Mouse (Mus musculus) embryo, embryonic 10 days (tissue): ENCODE measurements around the gene Patl2.
"Not testable (repeated sequence)": the region's sequence is repeated elsewhere in the genome, so short reads cannot be mapped to it uniquely, and the experiment has no call there.

Experiments used
- DNase-seq: peaks from one replicate; pipeline ENCODE4 v3.0.0-alpha.2; 2015; ENCODE audit warnings: low spot score

Patl2 gene

DNA sequence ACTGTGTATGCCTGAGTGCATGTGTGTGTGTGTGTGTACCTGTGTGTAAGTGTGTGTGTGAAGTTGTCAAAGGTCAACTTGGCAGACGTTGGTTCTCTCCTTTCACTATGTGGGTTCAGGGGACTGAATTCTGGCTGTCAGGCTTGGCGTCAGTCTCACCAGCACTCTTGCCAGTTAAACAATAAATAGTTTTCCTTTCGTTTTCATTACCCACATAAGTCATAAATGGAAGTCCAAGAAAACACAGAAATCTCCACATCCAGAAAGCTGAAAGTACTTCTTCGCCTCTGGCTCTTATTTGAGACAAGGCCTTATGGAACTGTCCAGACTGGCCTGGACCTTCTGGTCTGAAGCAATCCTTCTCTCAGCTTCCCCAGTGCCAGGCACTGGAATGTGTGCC lies 40.2 kb downstream of the Patl2 start:
- DNase-seq, result no peak

DNA sequence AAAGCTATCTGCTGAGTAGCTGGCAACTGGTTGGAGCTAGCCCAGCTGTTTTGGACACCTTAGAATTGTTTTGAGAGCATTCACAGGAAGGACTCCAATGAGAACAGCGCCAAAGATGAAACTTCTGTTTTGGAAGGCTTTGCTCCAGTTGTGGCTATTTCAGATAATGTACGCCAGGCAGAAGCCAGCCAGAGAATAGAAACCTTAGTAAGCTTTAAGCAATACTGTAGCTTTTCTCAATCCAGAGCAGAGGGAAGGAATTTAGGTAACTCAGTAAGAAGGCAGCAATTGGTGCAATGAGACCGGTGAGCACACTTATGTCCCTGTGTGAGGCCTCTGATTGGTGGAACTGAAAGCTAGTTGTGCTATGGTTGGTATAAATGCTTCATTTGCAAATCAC lies 42.9 kb downstream of the Patl2 start:
- DNase-seq, result no peak

- no peak for DNase-seq
Measured at GRCm38 (mm10) chr2:122141332-122141967, 44.5 kb downstream of the Patl2 start.

- no peak for DNase-seq
Measured at GRCm38 (mm10) chr2:122140815-122141214, 45.2 kb downstream of the Patl2 start.

DNA sequence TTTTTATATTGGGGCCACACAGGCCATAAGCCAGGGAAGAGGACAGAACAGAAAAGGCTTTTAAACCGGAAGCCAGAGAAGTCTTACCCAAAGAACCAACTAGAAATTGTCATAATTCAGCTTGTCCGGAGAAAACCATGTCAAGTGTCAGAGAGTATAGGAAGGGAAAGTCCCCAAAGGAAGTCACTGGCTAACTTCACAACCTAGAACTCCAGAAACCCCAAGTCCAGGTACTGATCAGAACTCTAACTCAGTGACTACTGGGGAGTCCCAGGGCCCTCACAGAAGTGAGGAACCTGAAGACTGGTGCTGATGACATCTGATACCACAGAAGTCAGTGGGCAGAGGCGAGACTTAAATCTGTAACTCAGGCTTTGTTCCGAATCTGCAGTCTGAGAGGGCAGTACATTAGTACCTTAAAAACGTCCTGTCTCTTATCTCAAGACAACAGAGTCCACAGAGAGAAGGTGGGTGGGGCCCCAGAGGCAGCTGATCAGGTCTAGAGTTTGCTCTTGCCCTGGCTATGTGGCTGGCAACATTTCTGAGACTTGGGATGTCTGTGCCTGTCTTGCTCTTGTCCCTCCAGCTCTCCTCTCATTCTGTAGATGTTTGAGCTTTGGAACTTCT lies 48.0 kb downstream of the Patl2 start:
- no peak for DNase-seq

- no peak for DNase-seq
Measured at GRCm38 (mm10) chr2:122132618-122133017, 53.4 kb downstream of the Patl2 start.

GRCm38 (mm10) chr2:122132078-122132477 lies 53.9 kb downstream of the Patl2 start:
- no peak for DNase-seq

GRCm38 (mm10) chr2:122127635-122128034 lies 58.4 kb downstream of the Patl2 start:
- DNase-seq, result no peak

DNA sequence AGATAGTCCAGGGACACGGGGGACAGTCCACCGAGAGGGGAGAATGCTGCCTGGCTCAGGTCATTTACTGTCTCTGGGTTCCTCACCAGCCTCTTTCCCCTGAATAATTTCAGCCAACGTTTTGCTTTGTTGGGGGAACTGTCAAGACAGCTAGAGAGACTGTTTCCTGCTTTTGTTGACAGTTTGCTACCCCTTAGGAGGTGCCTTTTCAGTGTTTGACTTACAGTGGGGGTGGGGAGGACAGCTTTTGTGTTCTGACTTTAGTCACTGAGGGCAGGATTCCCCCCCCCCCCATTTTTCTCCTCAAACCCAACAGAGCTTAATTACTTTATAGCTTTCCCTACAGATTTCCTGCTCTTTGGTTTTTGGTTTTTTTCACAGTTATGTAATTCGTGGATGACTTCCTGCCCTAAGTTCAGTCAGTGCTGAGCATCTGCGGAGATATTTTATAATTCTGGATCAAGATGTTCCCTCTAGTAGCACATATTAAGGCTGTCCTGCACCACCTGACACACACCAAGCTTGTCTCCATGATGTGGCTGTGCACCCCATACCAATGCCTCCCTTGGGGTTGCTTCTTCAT lies 59.1 kb downstream of the Patl2 start:
- no peak for DNase-seq

GRCm38 (mm10) chr2:122125680-122126572 lies 60.1 kb downstream of the Patl2 start:
- DNase-seq, result peak; percentile 7

GRCm38 (mm10) chr2:122117961-122118958 lies 67.7 kb downstream of the Patl2 start, which contains the start of gene Spg11:
TSS of gene Spg11 (minus strand) at chr2:122118386.
- peak; percentile 99 for DNase-seq

DNA sequence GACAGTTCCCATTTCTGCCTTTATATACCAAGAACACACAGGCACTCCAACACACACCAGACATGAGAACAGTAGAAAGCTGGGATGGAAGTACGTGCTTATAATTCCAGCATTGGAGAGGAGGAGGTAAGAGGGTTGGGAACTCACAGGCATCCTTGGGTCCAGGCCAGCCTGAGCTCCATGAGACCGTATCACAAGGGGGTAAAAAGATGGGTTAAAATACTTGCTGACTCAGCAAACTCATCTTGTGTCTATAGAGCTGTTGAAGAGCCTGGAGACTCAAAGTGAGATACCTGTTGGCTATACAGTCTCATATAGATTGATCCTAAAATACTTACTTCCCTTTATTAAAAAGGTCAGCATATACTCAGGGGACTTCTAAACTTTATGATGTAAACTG lies 69.1 kb downstream of the Patl2 start:
- no peak for DNase-seq

DNA sequence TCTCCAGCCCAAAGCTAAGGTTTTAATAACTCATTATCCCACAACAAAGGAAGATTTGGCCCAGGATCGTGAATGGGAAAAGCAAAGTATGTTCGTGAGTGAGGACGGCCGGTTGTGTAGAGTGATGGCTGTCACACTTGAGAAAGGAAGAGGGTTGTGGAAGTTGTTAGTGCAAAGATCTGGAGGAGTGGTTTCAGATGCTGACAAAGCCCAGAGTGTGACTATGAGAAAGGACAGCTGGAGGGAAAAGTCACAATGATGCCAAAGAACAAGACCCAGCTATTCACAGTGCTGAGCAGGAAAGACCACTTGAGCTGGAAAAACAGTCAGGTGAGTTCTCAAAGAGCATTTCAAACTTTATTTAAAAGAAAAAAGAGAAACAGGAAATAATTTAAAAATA lies 76.3 kb downstream of the Patl2 start:
- no peak for DNase-seq

- no peak for DNase-seq
Measured at GRCm38 (mm10) chr2:122108101-122108500, 77.9 kb downstream of the Patl2 start.

GRCm38 (mm10) chr2:122102070-122102469 lies 83.9 kb downstream of the Patl2 start:
- no peak for DNase-seq

DNA sequence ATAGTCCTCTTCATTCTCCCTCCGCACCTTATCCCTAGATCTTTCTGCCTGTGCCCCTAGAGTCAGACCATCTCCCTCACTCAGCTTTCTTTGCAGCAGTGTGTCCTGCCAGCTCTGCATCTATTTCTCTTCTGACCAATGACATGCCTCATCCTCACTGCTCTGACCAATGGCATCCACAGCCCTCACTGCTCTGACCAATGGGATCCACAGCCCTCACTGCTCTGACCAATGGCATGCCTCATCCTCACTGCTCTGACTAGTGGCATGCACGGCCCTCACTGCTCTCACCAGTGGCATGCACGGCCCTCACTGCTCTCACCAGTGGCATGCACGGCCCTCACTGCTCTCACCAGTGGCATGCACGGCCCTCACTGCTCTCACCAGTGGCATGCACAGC lies 88.3 kb downstream of the Patl2 start:
- not testable (repeated sequence) for DNase-seq

- no peak for DNase-seq
Measured at GRCm38 (mm10) chr2:122093844-122094243, 92.1 kb downstream of the Patl2 start.

DNA sequence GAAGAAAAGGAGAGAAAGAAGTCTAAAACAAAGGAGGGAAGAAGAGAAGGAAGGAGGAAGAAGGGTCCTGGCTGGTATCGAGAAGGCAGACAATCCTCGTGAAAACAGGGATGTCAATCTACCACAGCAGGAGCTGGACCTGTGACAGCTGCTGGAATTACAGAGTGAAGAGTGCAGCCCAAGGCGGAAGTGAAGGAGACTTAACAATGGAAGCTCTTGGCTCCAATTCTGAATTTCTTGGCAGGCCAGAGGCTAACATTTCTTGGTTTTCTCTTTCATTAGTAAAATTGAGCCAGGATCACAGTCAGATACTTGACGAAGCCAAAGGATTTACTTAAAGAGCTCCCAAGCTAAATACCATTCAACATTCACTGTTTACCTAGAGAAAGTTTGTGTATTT lies 99.5 kb downstream of the Patl2 start:
- DNase-seq, result no peak

DNA sequence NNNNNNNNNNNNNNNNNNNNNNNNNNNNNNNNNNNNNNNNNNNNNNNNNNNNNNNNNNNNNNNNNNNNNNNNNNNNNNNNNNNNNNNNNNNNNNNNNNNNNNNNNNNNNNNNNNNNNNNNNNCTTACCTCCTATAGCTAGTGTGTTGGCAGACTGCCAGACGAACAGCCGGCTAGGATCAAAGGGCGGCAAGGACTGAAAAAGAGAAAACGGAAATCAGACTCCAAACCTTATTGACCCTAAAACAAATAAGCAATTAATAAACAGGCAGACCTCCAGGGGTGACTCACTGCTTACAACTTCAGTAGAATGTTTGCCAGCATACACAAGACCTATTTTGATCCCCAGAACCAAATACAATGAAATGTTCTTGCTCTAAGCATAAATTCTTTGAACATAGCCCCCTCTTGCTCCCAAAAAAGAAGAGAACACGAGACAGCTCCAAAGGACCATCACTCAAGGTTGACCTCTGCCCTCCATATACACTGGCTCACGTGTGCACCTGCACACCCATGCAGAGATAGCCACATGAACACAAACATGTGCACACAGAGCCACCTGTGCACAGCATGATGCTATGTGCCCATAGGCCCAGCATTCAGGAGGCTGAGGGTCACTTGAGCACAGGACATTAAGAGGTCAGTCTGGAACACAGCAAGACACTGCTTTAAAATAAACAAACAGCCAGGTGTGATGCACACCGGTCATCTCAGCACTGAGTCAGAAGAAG lies 104.1 kb downstream of the Patl2 start:
- no peak for DNase-seq
